Mouse (Mus musculus) heart, embryonic 10.5 days (tissue): Measurements from ENCODE around the gene Gnai3. TPM values are rescaled to one million over a fixed set of nuclear protein-coding genes. Genes with fewer than 3 reads are reported as not detected.
A peak's percentile ranks its signal among the peaks of the same experiment; 100 is the strongest.

Source experiments
- DNase-seq: peaks from one replicate; pipeline ENCODE4 v3.0.0-alpha.2; 2017; ENCODE audit warnings: low spot score
- H3K27ac ChIP-seq: fragments of 300-500 bp; sonication (generic); 2 replicates; pipeline ENCODE4 v1.5.1; 2016; ENCODE audit warnings: mild to moderate bottlenecking
- H3K27me3 ChIP-seq: fragments of 300-500 bp; sonication (generic); 2 replicates; pipeline ENCODE4 v1.6.1; 2016; ENCODE audit warnings: mild to moderate bottlenecking; ENCODE audit not compliant: poor library complexity, insufficient read depth, severe bottlenecking
- H3K36me3 ChIP-seq: fragments of 300-500 bp; sonication (generic); 2 replicates; pipeline ENCODE4 v1.6.1; 2016; ENCODE audit warnings: mild to moderate bottlenecking, moderate library complexity
- H3K4me1 ChIP-seq: fragments of 300-500 bp; sonication (generic); 2 replicates; pipeline ENCODE4 v1.6.1; 2016; ENCODE audit warnings: mild to moderate bottlenecking
- H3K4me3 ChIP-seq: fragments of 300-500 bp; sonication (generic); 2 replicates; pipeline ENCODE4 v1.5.1; 2016; ENCODE audit warnings: mild to moderate bottlenecking, moderate library complexity
- H3K9me3 ChIP-seq: fragments of 300-500 bp; sonication (generic); 2 replicates; pipeline ENCODE4 v1.6.1; 2016; ENCODE audit warnings: mild to moderate bottlenecking, moderate library complexity
- WGBS: fragments of 180-500 bp; shearing (Covaris S2); methylation state at CpG from one replicate; pipeline ENCODE4 v1.1.7; 2016; 5-methylcytosine and 5-hydroxymethylcytosine counted together
- polyA plus RNA-seq: library from polyadenylated mRNA; unstranded; fragments of >200 nt; fragmentation: Nextera tagmentation; extraction: Ambion mirVana; gene quantifications from 2 replicates; pipeline ENCODE4 v1.2.1, GENCODE M21; 2016

The Gnai3 gene
- polyA plus RNA-seq, 1 experiment from 2014 or later = 131 TPM

DNA sequence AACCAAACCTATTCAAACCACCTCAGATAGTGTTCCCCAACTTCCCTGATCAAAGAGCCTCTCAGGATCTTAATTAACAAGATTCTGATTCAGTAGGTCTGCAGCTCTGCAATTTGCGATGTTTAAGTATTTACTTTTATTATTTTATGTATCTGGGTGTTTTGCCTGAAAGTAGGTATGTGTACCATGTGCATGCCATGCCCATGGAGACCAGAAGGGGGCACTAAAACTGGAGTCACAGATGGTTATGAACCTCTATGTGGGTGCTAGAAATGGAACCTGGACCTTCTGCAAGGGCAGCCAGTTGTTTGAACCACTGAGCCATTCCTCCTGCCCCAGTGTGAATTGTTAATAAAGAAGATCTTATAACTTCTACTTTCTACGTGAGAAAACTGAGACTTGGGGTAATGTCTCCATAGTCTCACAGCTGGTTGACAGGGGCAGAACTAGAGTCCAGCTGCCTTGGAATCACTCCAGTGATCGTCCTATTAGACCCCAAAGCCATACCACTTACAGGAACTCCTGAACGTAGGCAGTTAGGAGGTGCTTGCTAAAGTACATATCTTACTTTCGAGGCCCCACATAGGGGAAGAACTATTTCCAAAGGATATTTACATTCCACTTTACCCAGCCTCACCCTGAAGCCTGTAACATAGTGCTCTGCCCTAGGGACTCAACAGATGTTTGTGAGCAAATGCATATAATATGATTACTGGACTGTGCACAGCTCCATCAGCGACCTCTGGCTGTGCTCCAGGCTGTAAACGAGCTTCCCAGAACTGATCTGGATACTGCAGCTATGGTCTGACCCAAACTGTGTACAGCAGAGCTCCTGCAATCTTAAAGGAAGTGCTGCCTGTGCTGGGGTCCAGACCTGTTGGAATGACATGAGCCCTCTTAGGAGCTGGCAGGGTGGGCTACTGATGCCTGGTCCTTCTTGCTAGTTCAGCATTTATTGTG is 33.1 kb upstream of the Gnai3 start:
- Histone ChIP-seq H3K27ac (no peak overlapping the region), H3K27me3 (peaks cover 10% of the 10 kb centered on the region; the same call in 1 of the 2 replicates), H3K36me3 (no peaks in the 10 kb centered on the region), H3K4me1 (peaks cover 14% of the 10 kb centered on the region), H3K4me3 (no peak overlapping the region), H3K9me3 (no peaks in the 10 kb centered on the region)
- DNase-seq = no peak
- 84% methylated on average over 7 of the region's 7 CpGs for WGBS

DNA sequence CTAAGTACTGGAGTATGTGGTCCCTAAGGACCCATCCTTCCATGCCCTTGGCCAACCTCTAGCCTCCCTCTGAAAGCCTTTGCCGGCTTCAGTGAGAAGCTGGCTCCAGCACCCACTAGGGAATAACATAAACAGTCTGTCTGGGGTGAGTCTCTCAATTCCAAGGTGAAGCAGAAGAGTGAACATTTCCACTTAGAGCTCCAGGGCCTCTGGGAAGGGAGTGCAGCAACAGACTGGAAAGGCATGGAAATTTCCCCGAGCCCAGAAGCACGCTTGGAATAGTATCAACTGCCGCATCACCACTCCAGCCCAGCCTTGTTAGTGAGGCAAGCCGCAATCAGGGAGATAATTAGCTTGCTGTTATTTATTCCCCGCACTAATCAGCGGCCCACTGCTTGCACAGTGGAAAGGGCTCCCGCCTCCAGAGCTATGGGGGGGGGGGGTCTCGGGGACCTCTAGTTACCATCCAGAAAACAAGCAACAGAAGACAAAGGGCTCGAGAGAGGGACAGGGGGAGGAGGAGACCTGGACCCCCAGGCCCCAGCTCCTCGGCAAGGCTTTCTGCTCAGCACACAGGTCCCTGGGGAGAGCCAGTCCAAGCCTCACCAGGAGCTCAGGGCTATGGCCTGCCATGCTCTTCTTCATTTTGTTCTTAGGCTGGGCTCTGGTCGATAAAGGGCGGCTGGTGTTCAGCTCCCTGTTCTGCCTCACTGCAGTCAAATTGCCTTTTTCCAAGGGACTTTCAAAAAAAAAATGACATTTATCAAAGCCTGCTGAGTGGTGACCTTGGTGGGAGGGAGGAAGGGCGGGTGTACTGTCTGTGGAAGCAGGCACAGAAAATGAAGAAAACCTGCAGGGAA is 29.0 kb upstream of the Gnai3 start:
- H3K4me1 ChIP-seq = peaks cover 14% of the 10 kb centered on the region
- H3K27ac ChIP-seq = peak overlapping the region; percentile 70
- 25% methylated on average over 14 of the region's 14 CpGs for WGBS
- no peaks in the 10 kb centered on the region for H3K36me3 ChIP-seq
- peaks cover 5% of the 10 kb centered on the region; the same call in 1 of the 2 replicates for H3K27me3 ChIP-seq
- DNase-seq = no peak
- H3K4me3 ChIP-seq = peak overlapping the region; percentile 31; the same call in 1 of the 2 replicates
- H3K9me3 ChIP-seq = no peaks in the 10 kb centered on the region

DNA sequence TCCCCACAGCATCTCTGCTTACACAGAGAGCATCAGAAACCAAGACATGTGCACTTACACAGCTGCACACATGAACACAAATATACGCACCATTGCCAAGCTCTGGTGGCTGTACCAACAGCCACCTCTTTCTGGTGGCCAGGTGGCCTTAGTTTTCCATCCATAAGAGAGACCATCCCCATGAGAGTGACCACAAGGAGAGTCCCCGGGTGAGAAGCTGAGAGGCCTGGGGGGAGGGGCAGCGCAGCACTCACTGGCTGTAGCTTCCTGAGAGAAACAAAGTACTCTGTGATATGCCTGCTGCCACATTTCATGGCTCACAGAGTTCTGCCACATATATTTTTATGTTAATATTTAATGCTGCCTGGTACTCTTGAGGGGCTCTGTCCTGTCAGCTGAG is 23.3 kb upstream of the Gnai3 start:
- H3K4me1 ChIP-seq = peaks cover 41% of the 10 kb centered on the region
- H3K27ac ChIP-seq = no peak overlapping the region

DNA sequence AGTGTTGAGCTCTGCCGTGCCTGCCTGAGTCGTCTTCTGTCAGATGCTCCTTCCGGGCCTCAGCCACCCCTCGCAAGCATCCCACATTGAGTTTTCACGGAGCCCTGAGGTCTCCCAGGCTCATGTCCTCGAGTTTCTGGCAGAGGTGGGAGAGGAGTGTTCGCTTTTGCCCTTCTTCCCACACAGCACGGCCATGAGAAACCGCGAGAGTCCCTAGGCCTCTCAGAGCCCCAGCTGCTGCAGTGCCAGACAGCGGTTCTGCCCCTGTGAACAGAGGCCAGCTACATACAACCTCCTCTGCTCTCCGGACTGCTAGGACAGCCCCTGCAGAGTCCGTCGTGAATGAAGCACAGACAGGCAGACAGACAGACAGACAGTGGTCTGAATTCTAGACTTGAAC is 21.6 kb upstream of the Gnai3 start:
- Histone ChIP-seq H3K4me3 (no peak overlapping the region), H3K36me3 (no peaks in the 10 kb centered on the region), H3K27ac (no peak overlapping the region), H3K4me1 (peaks cover 41% of the 10 kb centered on the region), H3K9me3 (no peaks in the 10 kb centered on the region), H3K27me3 (peaks cover 19% of the 10 kb centered on the region; the same call in 1 of the 2 replicates)
- no peak for DNase-seq
- WGBS = 52% methylated on average over 14 of the region's 14 CpGs

More for the DNA sequence above, 23.3 kb upstream of the Gnai3 start:
- WGBS = 40% methylated on average over 3 of the region's 3 CpGs
- Histone ChIP-seq H3K9me3 (no peaks in the 10 kb centered on the region), H3K36me3 (no peaks in the 10 kb centered on the region), H3K4me3 (no peak overlapping the region), H3K27me3 (peaks cover 19% of the 10 kb centered on the region; the same call in 1 of the 2 replicates)
- no peak for DNase-seq

DNA sequence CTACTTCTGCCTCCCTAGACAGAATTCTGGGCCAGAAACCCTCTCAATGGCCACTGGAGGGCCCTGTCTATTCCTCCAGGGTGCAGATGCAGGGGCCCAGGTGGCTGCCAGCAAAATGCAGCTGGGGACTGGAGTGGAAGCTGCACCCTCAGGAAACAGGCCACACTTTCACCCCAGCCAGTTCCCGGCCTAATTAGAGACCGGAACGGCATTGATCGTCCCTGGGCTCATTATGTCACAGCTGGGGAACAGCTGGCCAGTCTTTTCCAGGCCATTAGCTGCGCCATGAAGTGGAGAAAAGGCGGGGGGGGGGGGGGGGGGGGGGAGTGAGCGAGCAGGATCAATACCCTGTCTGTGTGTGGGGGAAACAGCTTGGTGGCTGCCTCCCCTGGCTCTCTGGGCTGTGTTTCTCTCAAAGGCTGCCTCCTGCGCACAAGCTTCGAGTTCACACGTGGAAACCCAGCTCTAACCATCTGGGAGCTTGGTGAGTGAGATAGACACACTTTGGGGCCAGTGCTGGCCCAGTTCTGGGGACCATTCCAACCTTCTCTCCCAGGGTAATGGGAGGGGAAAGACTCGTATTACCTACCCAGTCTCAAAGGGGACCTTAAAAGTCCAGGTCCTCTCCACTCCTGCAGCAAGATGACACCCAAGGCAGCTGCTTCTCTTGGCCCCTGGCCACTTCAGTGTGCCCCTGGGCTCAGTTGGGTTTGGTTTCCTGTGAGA is 20.7 kb upstream of the Gnai3 start:
- H3K4me1 ChIP-seq = peaks cover 41% of the 10 kb centered on the region
- peak; percentile 69 for DNase-seq

DNA sequence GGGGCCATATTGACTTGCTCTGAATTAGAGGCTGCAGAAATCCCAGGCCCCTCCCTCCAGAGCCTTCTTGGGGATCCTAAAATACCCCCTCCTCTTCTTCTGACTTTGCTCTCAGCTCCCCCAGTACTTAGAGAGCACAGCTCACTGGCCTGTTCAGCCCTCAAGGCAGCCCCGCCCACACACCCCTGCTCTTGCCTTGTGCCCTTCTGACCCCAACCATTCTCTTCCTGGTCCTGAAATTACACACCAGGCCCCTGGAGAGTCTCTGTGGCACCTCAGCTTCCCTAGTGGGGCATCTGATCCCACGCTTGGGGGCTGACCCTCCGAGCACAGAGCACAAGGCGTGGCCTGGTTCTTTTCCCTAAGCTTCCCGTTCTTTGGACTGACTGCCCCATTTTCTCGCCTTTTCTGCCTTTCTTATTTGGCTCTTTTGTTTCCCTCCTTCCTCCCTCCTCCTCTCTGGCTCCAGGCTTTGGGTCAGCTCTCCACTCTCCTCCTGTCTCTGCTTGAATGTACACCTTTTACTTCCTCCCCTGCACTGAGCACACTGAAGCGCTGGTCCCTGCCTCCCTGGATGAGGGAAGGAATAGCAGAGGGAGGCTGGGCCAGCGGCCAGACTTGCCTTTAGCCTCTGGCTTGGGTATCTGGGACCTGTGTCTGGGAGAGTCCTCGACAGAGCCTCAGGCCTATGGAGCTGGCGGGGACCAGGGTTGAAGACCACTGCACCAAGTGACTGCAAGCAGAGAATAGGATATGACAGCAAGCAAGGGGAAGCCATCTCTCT is 19.8 kb upstream of the Gnai3 start:
- Histone ChIP-seq H3K4me1 (peaks cover 41% of the 10 kb centered on the region), H3K27ac (peak overlapping the region; percentile 45; the same call in 1 of the 2 replicates), H3K36me3 (no peaks in the 10 kb centered on the region), H3K4me3 (no peak overlapping the region), H3K9me3 (no peaks in the 10 kb centered on the region), H3K27me3 (peaks cover 19% of the 10 kb centered on the region; the same call in 1 of the 2 replicates)
- DNase-seq = peak; percentile 68
- WGBS = 50% methylated on average over 10 of the region's 10 CpGs

More for the DNA sequence above, 20.7 kb upstream of the Gnai3 start:
- no peaks in the 10 kb centered on the region for H3K36me3 ChIP-seq
- H3K4me3 ChIP-seq = no peak overlapping the region
- H3K27ac ChIP-seq = peak overlapping the region; percentile 32; the same call in 1 of the 2 replicates
- H3K27me3 ChIP-seq = peaks cover 19% of the 10 kb centered on the region; the same call in 1 of the 2 replicates
- no peaks in the 10 kb centered on the region for H3K9me3 ChIP-seq
- 26% methylated on average over 10 of the region's 11 CpGs for WGBS

DNA sequence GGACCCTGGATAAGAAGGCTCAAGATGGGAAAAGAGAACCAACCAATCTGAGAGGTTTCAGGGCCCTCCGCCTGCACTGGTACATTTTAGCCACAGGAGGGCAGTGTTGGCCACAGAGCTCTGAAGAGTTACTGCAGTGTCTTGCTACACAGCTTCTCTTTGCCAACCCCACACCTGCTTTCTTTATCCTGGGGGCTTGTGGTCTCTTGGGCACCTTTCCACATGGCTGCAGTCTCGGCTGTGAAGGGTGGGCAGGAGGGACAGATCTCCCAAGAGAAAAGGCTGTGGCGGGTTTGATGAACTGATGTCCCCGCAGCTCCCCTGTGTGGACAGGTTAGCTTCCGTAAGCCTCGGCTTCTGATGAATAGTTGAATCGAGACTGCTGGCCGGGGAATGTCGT is 18.9 kb upstream of the Gnai3 start:
- peak; percentile 91 for DNase-seq
- H3K27me3 ChIP-seq = peaks cover 19% of the 10 kb centered on the region; the same call in 1 of the 2 replicates
- no peak overlapping the region for H3K27ac ChIP-seq
- no peaks in the 10 kb centered on the region for H3K9me3 ChIP-seq
- H3K4me1 ChIP-seq = peaks cover 41% of the 10 kb centered on the region
- H3K4me3 ChIP-seq = peak overlapping the region; percentile 6; the same call in 1 of the 2 replicates
- H3K36me3 ChIP-seq = no peaks in the 10 kb centered on the region
- 26% methylated on average over 9 of the region's 9 CpGs for WGBS

DNA sequence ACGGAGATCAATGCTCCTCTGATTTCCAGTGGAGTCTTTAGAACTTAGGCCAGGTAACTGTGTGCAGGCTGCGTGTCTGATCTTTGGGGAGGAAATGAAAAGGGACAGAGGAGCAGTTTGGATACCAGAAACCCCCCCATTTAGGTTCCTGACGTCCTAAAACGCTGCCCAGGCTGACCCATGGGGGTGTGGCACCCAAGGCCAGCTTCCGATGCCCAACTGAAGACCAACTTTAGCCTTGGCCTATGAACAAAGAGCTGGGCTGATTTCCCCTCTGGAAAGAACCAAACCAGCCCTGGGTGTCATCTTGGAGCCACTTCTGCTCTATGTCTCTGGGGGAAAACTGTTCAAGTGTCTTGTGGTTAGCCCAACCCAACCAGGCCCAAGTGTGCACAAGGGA is 18.1 kb upstream of the Gnai3 start:
- no peaks in the 10 kb centered on the region for H3K36me3 ChIP-seq
- peak; percentile 66 for DNase-seq
- WGBS = 60% methylated on average over 5 of the region's 5 CpGs
- no peak overlapping the region for H3K27ac ChIP-seq
- peaks cover 44% of the 10 kb centered on the region for H3K4me1 ChIP-seq
- H3K4me3 ChIP-seq = no peak overlapping the region
- H3K27me3 ChIP-seq = peaks cover 19% of the 10 kb centered on the region; the same call in 1 of the 2 replicates
- no peaks in the 10 kb centered on the region for H3K9me3 ChIP-seq

DNA sequence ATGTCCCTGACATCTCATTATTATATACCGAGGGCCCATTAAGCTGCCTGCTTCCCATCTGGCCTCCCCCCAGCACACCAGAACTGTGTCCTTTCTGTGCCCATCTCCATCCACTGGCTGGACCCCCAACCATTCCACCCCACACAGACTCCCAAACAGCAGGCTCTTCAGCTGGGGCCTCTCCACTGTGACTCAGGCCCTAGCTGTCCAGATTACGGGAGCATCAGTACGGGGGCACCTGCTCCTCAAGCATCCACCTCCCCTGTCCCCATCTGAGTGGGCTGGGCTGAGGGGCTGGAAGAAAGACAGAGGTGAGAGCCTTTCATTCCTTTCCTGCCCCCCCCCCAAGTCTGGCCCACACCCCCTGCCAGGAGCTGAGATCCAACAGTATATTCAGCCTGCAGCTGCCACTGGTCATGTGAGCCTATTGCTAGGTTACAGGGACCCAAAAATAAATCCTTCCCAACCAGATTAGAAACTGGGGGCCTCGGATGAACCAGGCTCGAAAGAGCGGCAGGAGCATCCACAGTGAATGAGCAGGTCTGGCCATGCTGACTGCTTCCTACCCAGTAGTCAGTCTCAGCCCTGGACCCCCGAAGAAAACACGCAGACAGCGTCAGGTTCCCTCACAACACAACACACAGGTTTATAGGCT is 12.6 kb upstream of the Gnai3 start:
- peaks cover 25% of the 10 kb centered on the region for H3K4me1 ChIP-seq
- 41% methylated on average over 9 of the region's 9 CpGs for WGBS
- H3K9me3 ChIP-seq = no peaks in the 10 kb centered on the region
- peak overlapping the region; percentile 63 for H3K27ac ChIP-seq
- no peaks in the 10 kb centered on the region for H3K27me3 ChIP-seq
- H3K4me3 ChIP-seq = peak overlapping the region; percentile 10; the same call in 1 of the 2 replicates
- no peaks in the 10 kb centered on the region for H3K36me3 ChIP-seq
- DNase-seq = peak; percentile 84

DNA sequence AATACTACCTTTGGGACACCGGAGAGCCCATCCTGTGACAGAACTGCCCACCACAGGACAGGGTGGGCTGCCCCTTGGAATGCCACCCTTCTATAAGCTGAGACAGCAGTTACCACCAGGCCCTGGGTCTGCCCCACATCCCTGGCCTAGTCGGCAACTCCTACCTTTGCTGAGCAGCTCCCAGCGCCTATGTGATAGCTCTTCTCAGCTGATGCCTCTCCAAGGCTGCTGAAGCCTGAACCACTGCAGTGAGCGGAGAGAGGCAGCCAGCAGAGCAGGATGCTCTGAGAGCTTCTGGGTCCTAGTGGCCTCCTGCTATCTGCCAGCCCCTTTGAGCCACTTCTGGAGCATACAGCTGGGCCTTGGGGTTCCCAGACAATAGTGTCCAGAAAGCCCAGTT is 8.7 kb upstream of the Gnai3 start, which contains the start of gene Gpr61:
Gpr61 (minus strand) TSS at position 227 of the 400 bp plus-strand sequence.
- Histone ChIP-seq H3K27ac (no peak within 1 kb of the TSS), H3K4me1 (peaks cover 33% of the 10 kb centered on the region), H3K9me3 (no peaks in the 10 kb centered on the region), H3K27me3 (no peaks in the 10 kb centered on the region), H3K4me3 (no peak within 1 kb of the TSS), H3K36me3 (no peaks in the 10 kb centered on the region)
- 30% methylated on average over 4 of the region's 4 CpGs for WGBS
- DNase-seq = no peak

DNA sequence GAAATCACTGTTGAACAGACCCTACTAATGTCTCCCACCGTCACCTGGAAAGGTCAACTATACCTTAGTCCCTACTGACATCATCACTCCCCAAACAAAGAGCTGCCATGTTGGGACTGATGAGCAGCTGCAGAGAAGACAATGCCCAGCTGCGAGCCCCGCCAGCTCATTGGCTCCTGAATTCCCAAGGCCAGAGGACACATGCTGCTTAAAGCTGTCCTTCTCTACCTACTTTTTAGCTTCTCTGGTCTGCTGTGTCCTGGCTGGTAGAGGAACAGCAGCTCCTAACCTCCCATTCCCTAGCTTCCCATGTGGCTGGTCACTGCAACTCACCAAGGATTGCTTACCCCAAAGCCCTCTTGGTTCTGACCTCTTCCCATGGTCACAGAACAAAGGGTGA is 6.3 kb upstream of the Gnai3 start:
- Histone ChIP-seq H3K36me3 (no peaks in the 10 kb centered on the region), H3K27ac (no peak overlapping the region), H3K4me3 (no peak overlapping the region), H3K9me3 (no peaks in the 10 kb centered on the region), H3K4me1 (peaks cover 17% of the 10 kb centered on the region; the same call in 1 of the 2 replicates), H3K27me3 (no peaks in the 10 kb centered on the region)
- peak; percentile 69 for DNase-seq
- WGBS = 87% methylated on average over 3 of the region's 3 CpGs
